Mouse (Mus musculus): ENCODE measurements around the gene Krt19. TPM values are rescaled to one million over a fixed set of nuclear protein-coding genes. Genes with fewer than 3 reads are reported as not detected.

Gene Krt19
- polyA plus RNA-seq, 1 experiment from 2014 or later, result 5.1 TPM

DNA sequence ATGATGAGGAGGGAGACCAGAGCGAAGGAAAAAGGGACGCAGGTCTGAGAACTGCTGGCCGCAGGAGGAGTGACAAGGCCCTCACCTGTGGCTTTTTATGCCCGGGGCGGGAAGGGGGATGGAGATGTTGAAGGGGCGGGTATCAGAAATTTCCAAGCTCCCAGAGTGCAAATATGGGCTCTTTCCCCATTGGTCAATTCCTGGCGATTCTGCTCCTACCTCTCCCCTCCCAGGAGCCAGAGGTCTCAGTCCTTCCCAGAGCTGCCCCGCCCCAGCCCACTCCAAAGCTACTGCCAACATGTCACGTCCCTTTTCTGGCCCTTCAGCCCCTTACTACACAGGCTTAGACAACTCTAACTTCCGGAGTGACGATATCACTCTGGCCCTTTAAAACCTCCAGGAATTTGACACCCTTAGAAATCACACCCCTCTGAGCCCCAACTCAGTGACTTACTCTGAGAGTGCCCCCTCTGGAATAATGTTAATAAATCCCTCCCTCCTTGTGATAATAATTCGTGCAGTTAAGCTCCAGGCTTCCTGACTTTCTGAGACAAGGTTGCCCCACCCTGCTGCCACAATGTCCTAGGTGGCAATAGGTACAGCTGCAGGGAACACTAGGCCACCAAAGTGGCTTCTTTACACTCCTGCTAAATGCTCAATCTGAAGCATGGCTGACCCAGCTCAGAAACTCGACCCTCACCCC lies 2.5 kb downstream of the Krt19 start:
- H3K4me1 ChIP-seq (replicated peaks; ENCODE audit: control insufficient read depth, insufficient read depth, low read length), result 0 out of 2 replicates have a peak, but pooled peaks cover 4% of the 10 kb centered on the region
- H3K4me3 ChIP-seq (ENCODE audit: low read depth, low read length), result peak overlapping the region; percentile 17
- H3K9ac ChIP-seq (ENCODE audit: low read depth, low read length), result 0 out of 2 replicates have a peak overlapping the region, but pooled peaks have one; percentile 23
- H3K27ac ChIP-seq (ENCODE audit: low read depth, low read length), result no peak overlapping the region
- peak overlapping the region; percentile 42 for H3K4me2 ChIP-seq (replicated peaks; ENCODE audit: low read depth, low read length)
- H3K36me3 ChIP-seq (ENCODE audit: control insufficient read depth, insufficient read depth, low read length), result no peaks in the 10 kb centered on the region
- DNase-seq (ENCODE audit: low spot score) (no peak), ATAC-seq (ENCODE audit: low FRiP score) (no peak)
- H3K9me3 ChIP-seq (ENCODE audit: control insufficient read depth, low read length), result no peaks in the 10 kb centered on the region
- H3K27me3 ChIP-seq (ENCODE audit: control insufficient read depth, insufficient read depth, low read length), result peaks cover 23% of the 10 kb centered on the region
- WGBS, result 5% methylated on average over 13 of the region's 13 CpGs

DNA sequence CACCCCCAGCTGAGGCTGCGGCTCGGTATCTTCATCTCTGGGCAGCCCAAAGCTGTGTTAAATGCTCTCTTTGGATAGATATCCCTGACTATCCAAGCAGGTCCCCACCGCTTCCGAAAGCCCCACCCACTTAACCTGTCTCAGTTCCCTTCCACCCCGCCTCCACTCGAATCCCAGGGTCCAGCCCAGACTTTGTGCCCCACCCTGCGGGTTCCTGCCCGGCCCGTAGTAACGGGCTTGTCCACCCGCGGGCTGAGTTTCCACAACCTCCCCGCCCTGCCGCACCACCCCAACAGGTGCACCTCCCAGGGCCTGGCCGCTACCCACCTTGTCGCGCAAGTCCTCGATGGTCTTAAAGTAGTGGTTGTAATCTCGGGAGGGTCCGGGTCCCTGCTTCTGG lies 3.4 kb downstream of the Krt19 start:
- WGBS, result 4% methylated on average over 20 of the region's 20 CpGs
- H3K4me2 ChIP-seq (replicated peaks; ENCODE audit: low read depth, low read length), result peak overlapping the region; percentile 42
- no peak overlapping the region for H3K9ac ChIP-seq (ENCODE audit: low read depth, low read length)
- H3K27ac ChIP-seq (ENCODE audit: low read depth, low read length), result no peak overlapping the region
- no peaks in the 10 kb centered on the region for H3K36me3 ChIP-seq (ENCODE audit: control insufficient read depth, insufficient read depth, low read length)
- 0 out of 2 replicates have a peak, but pooled peaks cover 4% of the 10 kb centered on the region for H3K4me1 ChIP-seq (replicated peaks; ENCODE audit: control insufficient read depth, insufficient read depth, low read length)
- H3K4me3 ChIP-seq (ENCODE audit: low read depth, low read length), result peak overlapping the region; percentile 17
- no peak for ATAC-seq (ENCODE audit: low FRiP score)
- H3K9me3 ChIP-seq (ENCODE audit: control insufficient read depth, low read length), result no peaks in the 10 kb centered on the region
- H3K27me3 ChIP-seq (ENCODE audit: control insufficient read depth, insufficient read depth, low read length), result peaks cover 23% of the 10 kb centered on the region
- no peak for DNase-seq (ENCODE audit: low spot score)

DNA sequence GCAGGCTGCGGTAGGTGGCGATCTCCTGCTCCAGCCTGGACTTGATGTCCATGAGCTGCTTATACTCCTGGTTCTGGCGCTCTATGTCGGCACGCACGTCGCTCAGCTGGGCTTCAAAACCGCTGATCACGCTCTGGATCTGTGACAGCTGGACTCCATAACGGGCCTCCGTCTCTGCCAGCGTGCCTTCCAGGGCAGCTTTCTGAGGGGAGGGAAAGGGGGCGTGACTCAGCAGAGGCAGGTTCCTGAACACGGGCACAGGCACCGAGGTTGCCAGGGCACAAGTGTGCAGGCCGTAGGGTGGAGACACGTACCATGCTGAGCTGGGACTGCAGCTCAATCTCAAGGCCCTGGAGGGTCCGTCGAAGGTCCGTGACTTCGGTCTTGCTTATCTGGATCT lies 7.5 kb downstream of the Krt19 start:
- Histone ChIP-seq H3K36me3 (ENCODE audit: control insufficient read depth, insufficient read depth, low read length) (no peaks in the 10 kb centered on the region), H3K27ac (ENCODE audit: low read depth, low read length) (no peak overlapping the region), H3K27me3 (ENCODE audit: control insufficient read depth, insufficient read depth, low read length) (peaks cover 17% of the 10 kb centered on the region), H3K9ac (ENCODE audit: low read depth, low read length) (no peak overlapping the region), H3K4me2 (replicated peaks; ENCODE audit: low read depth, low read length) (no peak overlapping the region), H3K4me1 (replicated peaks; ENCODE audit: control insufficient read depth, insufficient read depth, low read length) (0 out of 2 replicates have a peak, but pooled peaks cover 4% of the 10 kb centered on the region), H3K9me3 (ENCODE audit: control insufficient read depth, low read length) (no peaks in the 10 kb centered on the region), H3K4me3 (ENCODE audit: low read depth, low read length) (no peak overlapping the region)
- no peak for ATAC-seq (ENCODE audit: low FRiP score)
- DNase-seq (ENCODE audit: low spot score), result no peak
- WGBS, result 81% methylated on average over 21 of the region's 21 CpGs

DNA sequence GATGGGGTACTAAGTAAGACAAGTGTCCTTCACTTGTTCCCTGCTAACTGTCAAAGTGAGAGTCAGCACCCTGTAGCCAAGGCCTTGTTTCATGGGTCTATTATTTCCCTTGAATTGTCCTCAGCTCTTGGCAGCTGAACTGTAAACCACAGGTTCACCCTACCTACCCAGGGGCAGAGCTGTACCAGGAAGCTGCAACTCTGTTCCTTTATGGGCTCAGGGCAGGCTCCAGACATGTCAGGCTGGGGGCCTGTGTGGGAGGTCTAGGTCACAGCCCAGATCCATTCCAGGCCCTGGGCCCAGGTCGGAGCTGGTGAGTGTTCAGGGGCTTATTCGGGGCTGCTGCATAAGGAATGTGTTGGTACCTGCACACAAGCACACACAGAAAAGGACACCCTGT lies 9.1 kb downstream of the Krt19 start:
- H3K4me1 ChIP-seq (replicated peaks; ENCODE audit: control insufficient read depth, insufficient read depth, low read length), result no peaks in the 10 kb centered on the region
- ATAC-seq (ENCODE audit: low FRiP score) (no peak), DNase-seq (ENCODE audit: low spot score) (no peak)
- no peaks in the 10 kb centered on the region for H3K36me3 ChIP-seq (ENCODE audit: control insufficient read depth, insufficient read depth, low read length)
- no peaks in the 10 kb centered on the region for H3K9me3 ChIP-seq (ENCODE audit: control insufficient read depth, low read length)
- H3K9ac ChIP-seq (ENCODE audit: low read depth, low read length), result no peak overlapping the region
- peaks cover 3% of the 10 kb centered on the region for H3K27me3 ChIP-seq (ENCODE audit: control insufficient read depth, insufficient read depth, low read length)
- H3K27ac ChIP-seq (ENCODE audit: low read depth, low read length), result no peak overlapping the region
- no peak overlapping the region for H3K4me2 ChIP-seq (replicated peaks; ENCODE audit: low read depth, low read length)
- H3K4me3 ChIP-seq (ENCODE audit: low read depth, low read length), result no peak overlapping the region
- WGBS, result 69% methylated on average over 2 of the region's 2 CpGs

DNA sequence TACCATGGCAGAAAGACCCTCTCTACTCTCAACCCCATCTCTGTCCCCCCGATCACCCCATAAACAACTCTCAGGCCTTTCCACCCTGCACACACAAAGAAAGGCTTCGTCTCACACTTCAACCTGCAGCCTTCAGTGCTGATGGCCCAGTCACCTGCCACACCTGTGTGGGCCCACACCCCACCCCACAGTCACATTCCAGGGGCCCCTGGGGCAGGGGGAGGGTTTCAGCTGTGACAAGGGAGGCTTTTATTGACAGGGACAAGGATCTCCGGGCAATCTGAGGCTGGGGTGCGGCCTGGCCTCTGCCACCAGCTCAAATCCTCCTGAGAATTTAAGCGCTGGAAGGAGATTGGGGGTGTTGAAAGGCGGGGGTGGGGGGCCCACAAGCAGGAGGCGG lies 9.7 kb downstream of the Krt19 start:
- Histone ChIP-seq H3K9me3 (ENCODE audit: control insufficient read depth, low read length) (no peaks in the 10 kb centered on the region), H3K4me3 (ENCODE audit: low read depth, low read length) (no peak overlapping the region), H3K9ac (ENCODE audit: low read depth, low read length) (no peak overlapping the region), H3K36me3 (ENCODE audit: control insufficient read depth, insufficient read depth, low read length) (no peaks in the 10 kb centered on the region), H3K27ac (ENCODE audit: low read depth, low read length) (no peak overlapping the region), H3K4me1 (replicated peaks; ENCODE audit: control insufficient read depth, insufficient read depth, low read length) (no peaks in the 10 kb centered on the region), H3K27me3 (ENCODE audit: control insufficient read depth, insufficient read depth, low read length) (no peaks in the 10 kb centered on the region), H3K4me2 (replicated peaks; ENCODE audit: low read depth, low read length) (no peak overlapping the region)
- WGBS, result 56% methylated on average over 7 of the region's 7 CpGs
- ATAC-seq (ENCODE audit: low FRiP score) (no peak), DNase-seq (ENCODE audit: low spot score) (no peak)

DNA sequence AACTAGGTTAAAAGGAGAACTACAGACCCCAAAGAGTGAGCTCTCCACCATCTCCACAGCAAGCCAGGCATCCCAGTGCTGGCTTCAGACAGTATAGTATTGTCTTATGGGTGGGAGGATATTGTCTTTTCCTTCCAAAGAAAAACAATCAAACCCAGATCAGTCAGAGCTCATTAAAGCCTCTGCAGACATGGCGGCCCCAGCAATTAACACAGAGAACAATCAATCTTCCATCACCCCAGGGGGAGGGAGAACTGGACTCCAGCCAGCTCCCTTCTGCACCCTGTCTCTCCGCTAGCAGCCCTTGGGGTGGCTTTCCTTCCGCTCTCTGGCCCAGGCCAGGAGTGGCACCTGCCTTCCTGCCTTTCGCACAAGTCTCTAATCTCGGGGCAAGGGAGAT lies 10.8 kb downstream of the Krt19 start:
- Histone ChIP-seq H3K4me1 (replicated peaks; ENCODE audit: control insufficient read depth, insufficient read depth, low read length) (no peaks in the 10 kb centered on the region), H3K4me2 (replicated peaks; ENCODE audit: low read depth, low read length) (no peak overlapping the region), H3K27me3 (ENCODE audit: control insufficient read depth, insufficient read depth, low read length) (no peaks in the 10 kb centered on the region), H3K36me3 (ENCODE audit: control insufficient read depth, insufficient read depth, low read length) (no peaks in the 10 kb centered on the region), H3K9me3 (ENCODE audit: control insufficient read depth, low read length) (no peaks in the 10 kb centered on the region), H3K4me3 (ENCODE audit: low read depth, low read length) (no peak overlapping the region), H3K9ac (ENCODE audit: low read depth, low read length) (no peak overlapping the region), H3K27ac (ENCODE audit: low read depth, low read length) (no peak overlapping the region)
- no peak for ATAC-seq (ENCODE audit: low FRiP score)
- 49% methylated on average over 5 of the region's 5 CpGs for WGBS
- DNase-seq (ENCODE audit: low spot score), result peak; percentile 26

DNA sequence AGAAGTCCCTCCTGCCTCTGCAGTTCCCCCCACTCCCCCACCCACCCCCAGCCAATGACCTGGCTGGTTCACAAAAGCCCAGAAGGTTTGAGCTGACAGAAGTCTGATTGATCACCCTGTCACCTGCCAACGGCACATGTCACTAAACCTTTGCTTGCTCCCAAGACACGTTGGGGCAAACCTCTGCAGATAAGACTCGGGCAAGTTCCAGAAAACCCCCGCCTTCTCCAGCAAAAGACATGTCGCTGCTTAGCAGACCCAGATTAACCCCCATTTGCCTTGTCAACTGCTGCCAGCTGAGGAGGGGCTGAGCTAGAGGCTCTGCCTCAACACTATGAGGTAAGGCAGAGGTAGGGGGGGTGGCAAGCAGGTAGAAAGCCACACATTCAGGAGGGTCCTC lies 11.9 kb downstream of the Krt19 start:
- no peak overlapping the region for H3K4me3 ChIP-seq (ENCODE audit: low read depth, low read length)
- no peak overlapping the region for H3K27ac ChIP-seq (ENCODE audit: low read depth, low read length)
- DNase-seq (ENCODE audit: low spot score), result no peak
- no peaks in the 10 kb centered on the region for H3K27me3 ChIP-seq (ENCODE audit: control insufficient read depth, insufficient read depth, low read length)
- H3K4me1 ChIP-seq (replicated peaks; ENCODE audit: control insufficient read depth, insufficient read depth, low read length), result no peaks in the 10 kb centered on the region
- H3K9ac ChIP-seq (ENCODE audit: low read depth, low read length), result no peak overlapping the region
- no peak for ATAC-seq (ENCODE audit: low FRiP score)
- H3K36me3 ChIP-seq (ENCODE audit: control insufficient read depth, insufficient read depth, low read length), result no peaks in the 10 kb centered on the region
- WGBS, result 30% methylated on average over 5 of the region's 5 CpGs
- no peak overlapping the region for H3K4me2 ChIP-seq (replicated peaks; ENCODE audit: low read depth, low read length)
- no peaks in the 10 kb centered on the region for H3K9me3 ChIP-seq (ENCODE audit: control insufficient read depth, low read length)

DNA sequence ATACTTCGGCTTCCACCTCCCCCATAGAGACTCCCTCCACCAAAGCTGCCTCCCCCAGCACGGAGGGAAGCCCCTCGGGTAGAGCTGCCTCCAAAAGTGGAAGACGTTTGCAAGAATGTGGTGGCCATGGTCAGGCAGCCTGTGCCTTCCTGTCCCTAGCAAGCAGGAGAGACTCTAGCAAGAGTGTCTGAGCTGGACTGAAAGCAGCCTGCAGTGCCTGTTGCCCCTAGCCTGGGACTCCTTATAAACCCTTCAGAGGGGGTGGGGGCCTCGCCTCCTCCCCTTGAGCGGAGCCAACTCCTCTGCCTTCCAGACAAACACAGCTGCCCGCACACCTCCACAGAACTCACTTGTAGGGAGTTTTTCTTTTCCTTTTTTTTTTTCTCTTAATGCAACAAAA lies 12.7 kb downstream of the Krt19 start, which contains the start of gene Krt15:
Gene Krt15 (minus strand): TSS at position 198 of the 400 bp plus-strand sequence.
- Histone ChIP-seq H3K9me3 (ENCODE audit: control insufficient read depth, low read length) (no peaks in the 10 kb centered on the region), H3K4me2 (replicated peaks; ENCODE audit: low read depth, low read length) (no peak within 1 kb of the TSS), H3K4me1 (replicated peaks; ENCODE audit: control insufficient read depth, insufficient read depth, low read length) (no peaks in the 10 kb centered on the region), H3K27ac (ENCODE audit: low read depth, low read length) (no peak within 1 kb of the TSS), H3K27me3 (ENCODE audit: control insufficient read depth, insufficient read depth, low read length) (no peaks in the 10 kb centered on the region), H3K9ac (ENCODE audit: low read depth, low read length) (no peak within 1 kb of the TSS), H3K36me3 (ENCODE audit: control insufficient read depth, insufficient read depth, low read length) (no peaks in the 10 kb centered on the region), H3K4me3 (ENCODE audit: low read depth, low read length) (no peak within 1 kb of the TSS)
- 76% methylated on average over 7 of the region's 7 CpGs for WGBS
- DNase-seq (ENCODE audit: low spot score) (no peak), ATAC-seq (ENCODE audit: low FRiP score) (no peak)

DNA sequence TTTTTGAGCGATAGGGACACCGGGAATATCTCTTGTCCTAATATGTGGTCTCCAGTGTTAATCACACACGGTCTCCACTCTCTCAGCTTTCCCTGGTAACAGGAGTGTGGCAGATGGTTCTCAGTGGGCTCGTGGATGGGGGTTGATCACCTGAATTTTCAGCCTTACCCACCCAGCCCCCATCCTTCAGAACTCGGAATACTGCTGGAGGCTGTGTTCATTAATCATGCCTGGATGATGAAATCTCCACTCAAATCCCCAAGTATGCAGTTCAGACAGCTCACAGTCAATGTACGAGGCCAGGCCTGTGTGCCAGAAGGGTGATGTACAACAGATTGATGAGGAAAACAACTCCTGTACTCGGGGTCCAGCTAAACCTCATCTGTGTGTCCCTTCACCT lies 23.6 kb downstream of the Krt19 start:
- H3K27me3 ChIP-seq (ENCODE audit: control insufficient read depth, insufficient read depth, low read length), result no peaks in the 10 kb centered on the region
- DNase-seq (ENCODE audit: low spot score) (no peak), ATAC-seq (ENCODE audit: low FRiP score) (no peak)
- no peak overlapping the region for H3K4me3 ChIP-seq (ENCODE audit: low read depth, low read length)
- 79% methylated on average over 7 of the region's 7 CpGs for WGBS
- H3K9ac ChIP-seq (ENCODE audit: low read depth, low read length), result no peak overlapping the region
- H3K9me3 ChIP-seq (ENCODE audit: control insufficient read depth, low read length), result no peaks in the 10 kb centered on the region
- H3K27ac ChIP-seq (ENCODE audit: low read depth, low read length), result no peak overlapping the region
- no peaks in the 10 kb centered on the region for H3K36me3 ChIP-seq (ENCODE audit: control insufficient read depth, insufficient read depth, low read length)
- no peak overlapping the region for H3K4me2 ChIP-seq (replicated peaks; ENCODE audit: low read depth, low read length)
- H3K4me1 ChIP-seq (replicated peaks; ENCODE audit: control insufficient read depth, insufficient read depth, low read length), result no peaks in the 10 kb centered on the region
